Mouse (Mus musculus) spleen, adult 2 months (tissue): ENCODE results near the gene Rab11fip5. TPM values are rescaled to one million over a fixed set of nuclear protein-coding genes. Genes with fewer than 3 reads are reported as not detected.

Source experiments
- DNase-seq, 2 experiments: peaks; one replicate each; pipeline versions ENCODE4 v3.0.0 to v3.0.0-alpha.2; 2012 to 2021; ENCODE audit warnings: low spot score in 2 of 2, low read depth in 1 of 2
- H3K27ac ChIP-seq: fragments of 200-500 bp; 2 replicates; pipeline ENCODE4 v1.5.1; 2012; ENCODE audit warnings: low read length, inconsistent platforms; ENCODE audit not compliant: insufficient read depth
- H3K27me3 ChIP-seq: fragments of 200-500 bp; 2 replicates; pipeline ENCODE4 v1.6.1; 2012; ENCODE audit warnings: mild to moderate bottlenecking, moderate library complexity, low read length, inconsistent platforms; ENCODE audit not compliant: control insufficient read depth, insufficient read depth
- H3K36me3 ChIP-seq: fragments of 200-500 bp; 2 replicates; pipeline ENCODE4 v1.6.1; 2012; ENCODE audit warnings: mild to moderate bottlenecking, low read length, inconsistent platforms; ENCODE audit not compliant: control insufficient read depth, insufficient read depth
- H3K4me1 ChIP-seq: fragments of 200-500 bp; 2 replicates; pipeline ENCODE4 v1.6.1; 2011; ENCODE audit warnings: inconsistent platforms; ENCODE audit not compliant: control insufficient read depth, insufficient read depth, insufficient read length
- H3K4me3 ChIP-seq: fragments of 200-500 bp; 2 replicates; pipeline ENCODE4 v1.5.1; 2011; ENCODE audit warnings: mild to moderate bottlenecking, inconsistent platforms; ENCODE audit not compliant: insufficient read depth, insufficient read length; ENCODE audit errors: extremely low read depth
- CTCF ChIP-seq: fragments of 200-500 bp; IDR thresholded peaks from 2 replicates; pipeline ENCODE4 v1.5.1; 2011; ENCODE audit warnings: mild to moderate bottlenecking, inconsistent platforms; ENCODE audit not compliant: insufficient read depth, insufficient read length, insufficient replicate concordance; ENCODE audit errors: extremely low read depth
- POLR2A ChIP-seq: fragments of 200-500 bp; IDR thresholded peaks from 2 replicates; pipeline ENCODE4 v1.6.1; 2011; ENCODE audit warnings: low read depth, low read length, inconsistent platforms
- WGBS: fragments of 180-500 bp; shearing (Covaris S2); methylation state at CpG from one replicate; pipeline ENCODE4 v1.1.7; 2018; 5-methylcytosine and 5-hydroxymethylcytosine counted together
- polyA plus RNA-seq: library from polyadenylated mRNA; depleted of rRNA; stranded (reverse); fragments of >200 nt; gene quantifications from 2 replicates; pipeline ENCODE4 v1.2.3, GENCODE M21; 2012

Rab11fip5 gene
- polyA plus RNA-seq, 1 experiment = 10.1 TPM

DNA sequence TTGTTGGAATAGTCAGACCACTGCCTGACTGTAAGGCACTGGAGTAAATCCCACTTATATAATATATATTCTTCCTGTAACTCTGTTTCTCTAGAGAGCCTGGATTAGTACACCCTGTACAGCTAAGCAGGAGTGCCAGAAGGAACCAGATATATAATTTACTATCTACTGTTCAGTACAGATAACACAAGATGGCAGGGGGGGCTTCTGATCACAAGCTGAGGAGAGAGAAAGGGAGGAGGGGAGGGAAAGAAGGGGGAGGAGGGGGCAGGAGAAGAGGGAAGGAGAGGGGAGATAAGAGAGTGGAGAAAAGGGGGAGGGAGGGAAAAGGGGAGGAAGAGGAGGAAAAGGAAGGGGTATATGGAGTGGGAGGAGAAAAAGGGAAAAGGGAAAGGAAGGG, 68.6 kb downstream of the Rab11fip5 start:
- no peak for DNase-seq
- H3K36me3 ChIP-seq = no peaks in the 10 kb centered on the region
- H3K27ac ChIP-seq = no peak overlapping the region
- no peak overlapping the region for H3K4me3 ChIP-seq
- peaks cover 5% of the 10 kb centered on the region for H3K4me1 ChIP-seq
- no peaks in the 10 kb centered on the region for H3K27me3 ChIP-seq
- TF ChIP-seq CTCF (no peak), POLR2A (no peak)

DNA sequence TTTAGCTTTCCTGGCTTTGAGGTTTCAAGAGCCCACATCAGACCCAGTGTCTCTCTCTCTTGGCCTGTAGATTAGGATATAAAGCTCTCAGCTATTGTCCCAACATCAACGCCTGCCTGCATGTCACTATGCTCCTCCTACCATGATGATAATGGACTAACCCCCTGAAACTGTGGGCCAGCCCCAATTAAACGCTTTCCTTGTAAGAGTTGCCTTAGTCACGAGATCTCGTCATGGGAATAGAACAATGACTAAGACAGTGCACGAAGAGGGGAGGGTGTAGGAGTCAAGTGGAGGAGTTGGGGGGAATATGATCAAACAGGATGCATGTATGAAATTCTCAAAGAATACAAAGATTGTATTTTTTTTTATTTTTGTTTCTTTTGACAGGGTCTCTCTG, 69.5 kb downstream of the Rab11fip5 start:
- no peaks in the 10 kb centered on the region for H3K27me3 ChIP-seq
- H3K36me3 ChIP-seq = no peaks in the 10 kb centered on the region
- TF ChIP-seq POLR2A (no peak), CTCF (no peak)
- DNase-seq = no peak
- peaks cover 5% of the 10 kb centered on the region for H3K4me1 ChIP-seq
- no peak overlapping the region for H3K27ac ChIP-seq
- H3K4me3 ChIP-seq = no peak overlapping the region
- WGBS = 84% methylated on average over 5 of the region's 5 CpGs

DNA sequence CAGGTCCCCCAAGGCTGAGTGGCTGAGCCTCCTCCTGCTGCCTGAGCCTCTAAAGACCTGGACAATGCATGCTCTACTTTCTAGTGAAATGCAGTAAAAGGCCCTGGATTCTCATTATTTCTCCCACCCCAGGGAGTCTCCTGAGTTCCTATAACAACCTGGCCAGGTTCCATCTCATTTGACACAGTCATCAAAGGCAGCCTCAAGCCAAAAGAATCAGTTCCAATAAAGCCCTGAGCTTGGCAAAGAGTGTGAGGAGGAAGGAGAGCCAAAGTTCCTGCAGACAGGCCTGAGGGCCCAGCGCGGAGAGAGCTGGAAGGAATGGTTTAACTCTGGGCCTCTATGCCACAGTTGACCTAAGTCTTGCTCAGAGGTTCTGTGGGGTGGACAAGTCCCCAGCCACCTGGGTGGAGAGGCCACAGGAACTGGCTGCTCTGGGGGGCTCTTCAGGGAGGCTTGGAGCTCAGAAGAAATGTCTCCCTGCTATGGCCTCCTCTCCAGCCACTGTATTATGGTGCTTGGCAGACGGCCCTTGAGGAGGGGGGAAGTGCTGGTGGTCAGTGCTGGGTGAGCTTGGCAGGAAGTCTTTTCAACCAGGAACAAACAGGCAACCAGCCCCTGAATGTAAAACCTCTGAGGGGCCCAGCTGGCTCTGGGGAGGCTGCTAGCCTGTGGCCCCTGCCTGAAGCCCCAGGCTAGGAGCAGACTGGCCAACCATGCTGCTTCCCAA, 71.9 kb downstream of the Rab11fip5 start:
- H3K4me1 ChIP-seq = peaks cover 5% of the 10 kb centered on the region
- no peaks in the 10 kb centered on the region for H3K27me3 ChIP-seq
- H3K36me3 ChIP-seq = no peaks in the 10 kb centered on the region
- 65% methylated on average over 3 of the region's 3 CpGs for WGBS
- no peak overlapping the region for H3K27ac ChIP-seq
- DNase-seq = no peak
- H3K4me3 ChIP-seq = no peak overlapping the region
- TF ChIP-seq CTCF (no peak), POLR2A (no peak)

DNA sequence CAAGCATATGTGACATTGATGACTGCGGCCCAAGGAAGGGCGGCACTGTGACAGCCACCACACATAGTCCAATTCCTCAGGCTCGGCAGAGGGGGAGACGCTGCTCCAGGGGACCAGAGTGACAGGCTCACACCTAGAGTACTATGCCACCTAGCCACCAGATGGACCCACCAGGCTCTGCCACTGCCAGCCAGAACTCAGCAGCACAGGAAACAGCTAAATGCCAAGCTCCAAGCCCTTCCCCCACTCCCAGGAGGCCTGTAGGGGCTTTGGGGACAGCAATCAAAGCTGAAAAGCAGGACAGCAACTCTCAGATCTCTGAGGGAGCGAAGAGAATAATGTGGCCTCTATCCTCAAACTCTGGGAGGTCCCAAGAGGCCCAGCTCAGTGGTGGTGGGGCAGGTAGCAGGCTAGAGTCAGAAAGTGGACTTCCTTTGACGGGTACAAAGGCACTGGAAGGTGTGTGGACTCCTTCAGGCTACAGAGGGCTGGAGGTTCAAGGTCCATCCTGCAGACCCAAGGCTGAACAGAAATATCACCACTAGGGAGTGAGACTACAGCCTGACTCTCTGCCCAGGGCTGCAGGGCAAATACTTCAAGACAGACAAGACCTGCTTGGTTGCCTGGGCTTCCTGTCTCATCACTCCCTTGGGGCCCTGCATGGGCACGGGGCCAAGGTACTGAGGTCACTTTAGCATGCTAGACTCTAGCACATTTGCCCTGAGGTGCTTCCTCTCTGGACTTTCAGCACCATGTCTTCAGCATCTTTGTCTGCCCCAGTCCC, 78.9 kb downstream of the Rab11fip5 start:
- Histone ChIP-seq H3K27me3 (no peaks in the 10 kb centered on the region), H3K4me1 (peaks cover 26% of the 10 kb centered on the region; the same call in 1 of the 2 replicates), H3K27ac (peak overlapping the region; percentile 83), H3K36me3 (no peaks in the 10 kb centered on the region), H3K4me3 (no peak overlapping the region)
- peak; percentile 79 to 96 for DNase-seq
- no peak; the same call in 1 of the 2 replicates for TF ChIP-seq POLR2A
- TF ChIP-seq CTCF = no peak
- 39% methylated on average over 7 of the region's 7 CpGs for WGBS

DNA sequence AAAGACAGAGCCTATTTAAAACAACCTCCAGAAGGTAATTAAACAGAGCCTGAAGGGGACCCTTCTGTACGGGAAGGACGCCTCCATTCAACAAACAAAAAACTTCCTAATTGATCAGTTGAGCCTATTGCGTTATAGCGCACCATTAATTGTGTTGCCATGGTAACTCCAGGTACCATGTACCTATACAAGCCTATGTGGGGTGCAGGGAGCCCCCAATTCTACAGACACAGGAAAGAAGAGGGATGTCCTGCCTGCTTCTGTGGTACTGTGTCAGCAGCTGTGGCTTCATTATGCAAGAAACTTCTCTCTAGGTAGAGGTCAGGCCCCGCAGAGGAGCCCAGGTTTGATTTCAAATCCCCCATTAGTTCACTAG, 80.4 kb downstream of the Rab11fip5 start:
- H3K27ac ChIP-seq = no peak overlapping the region
- H3K36me3 ChIP-seq = no peaks in the 10 kb centered on the region
- H3K4me1 ChIP-seq = peaks cover 26% of the 10 kb centered on the region; the same call in 1 of the 2 replicates
- no peak for TF ChIP-seq CTCF
- no peak for TF ChIP-seq POLR2A
- DNase-seq = no peak
- no peaks in the 10 kb centered on the region for H3K27me3 ChIP-seq
- 79% methylated on average over 5 of the region's 5 CpGs for WGBS
- H3K4me3 ChIP-seq = no peak overlapping the region

DNA sequence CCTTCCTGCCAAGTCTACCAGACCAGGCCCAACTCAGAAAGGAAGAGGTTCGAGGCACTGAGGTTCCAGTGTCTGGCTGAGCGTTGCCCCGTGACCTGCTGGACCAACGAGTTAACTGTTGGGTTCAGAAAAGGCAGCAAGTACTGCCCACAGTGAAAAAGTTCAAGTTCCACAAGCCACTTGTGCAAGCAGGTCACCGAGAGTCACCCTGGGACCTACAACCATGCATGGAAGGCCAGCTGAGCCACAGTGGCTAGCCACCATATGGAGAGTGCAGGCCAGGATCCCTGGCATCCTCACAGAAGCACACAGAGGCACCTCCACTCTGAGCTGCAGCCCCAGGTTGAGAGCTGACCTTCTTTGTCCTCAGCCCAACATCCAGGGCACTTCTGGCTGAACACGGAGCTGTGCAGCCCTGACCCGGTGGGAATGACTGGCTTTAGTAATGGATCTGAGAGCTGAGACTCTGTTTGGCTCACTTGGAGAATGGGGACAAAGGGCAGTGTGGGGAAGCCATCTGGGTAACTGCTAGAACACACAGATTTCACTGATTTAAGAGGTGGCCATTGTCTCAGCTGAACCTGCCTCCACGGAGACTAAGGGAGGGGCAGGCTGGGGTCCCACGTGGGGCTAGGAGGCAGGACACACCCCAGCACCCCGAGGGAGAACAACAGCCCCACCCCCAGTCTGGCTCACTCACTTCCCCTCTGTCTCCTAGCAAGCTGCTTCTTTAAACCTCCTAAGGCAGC, 81.0 kb downstream of the Rab11fip5 start:
- Histone ChIP-seq H3K27me3 (no peaks in the 10 kb centered on the region), H3K4me1 (peaks cover 26% of the 10 kb centered on the region; the same call in 1 of the 2 replicates), H3K4me3 (no peak overlapping the region), H3K27ac (peak overlapping the region; percentile 24), H3K36me3 (no peaks in the 10 kb centered on the region)
- peak; percentile 47 to 79 for DNase-seq
- TF ChIP-seq POLR2A = no peak
- TF ChIP-seq CTCF = no peak
- WGBS = 46% methylated on average over 10 of the region's 10 CpGs
